Mouse (Mus musculus) NIH3T3 (cell line): ENCODE results near the gene Fhad1.
A peak's percentile ranks its signal among the peaks of the same experiment; 100 is the strongest.

ENCODE experiments used
- DNase-seq: peaks from one replicate; pipeline ENCODE4 v3.0.0-alpha.2; 2012; ENCODE audit warnings: low read depth

Fhad1 gene

GRCm38 (mm10) chr4:141976163-141976562, 38.7 kb downstream of the Fhad1 start:
- DNase-seq = peak; percentile 65

- no peak for DNase-seq
Measured at GRCm38 (mm10) chr4:141964575-141964974, 50.3 kb downstream of the Fhad1 start.

GRCm38 (mm10) chr4:141963907-141964306, 51.0 kb downstream of the Fhad1 start:
- DNase-seq = no peak

GRCm38 (mm10) chr4:141962811-141963685, 51.8 kb downstream of the Fhad1 start:
- peak; percentile 11 for DNase-seq

- no peak for DNase-seq
Measured at GRCm38 (mm10) chr4:141960037-141960436, 54.8 kb downstream of the Fhad1 start.

GRCm38 (mm10) chr4:141959615-141960014, 55.3 kb downstream of the Fhad1 start:
- DNase-seq = no peak

- DNase-seq = no peak
Measured at GRCm38 (mm10) chr4:141958614-141959375, 56.1 kb downstream of the Fhad1 start.

DNA sequence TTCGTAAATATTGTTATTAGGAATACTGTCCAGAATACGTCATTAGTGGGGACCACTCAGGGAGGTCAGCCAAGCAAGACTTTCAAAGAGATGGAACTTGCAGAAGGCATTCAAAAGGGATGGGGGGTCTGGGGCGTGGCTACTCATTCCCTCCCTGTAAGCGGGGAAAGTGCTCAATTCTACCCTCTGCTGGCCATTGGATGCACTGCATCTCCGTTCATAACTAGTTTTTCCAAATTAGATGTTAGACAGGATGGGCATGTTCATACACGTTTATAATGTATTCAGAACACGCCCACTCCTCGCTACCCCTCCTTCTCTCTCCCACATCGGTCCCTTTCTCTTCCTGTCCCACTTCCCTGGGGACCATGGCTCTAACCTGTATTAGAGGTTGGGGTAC, 56.7 kb downstream of the Fhad1 start:
- peak; percentile 77 for DNase-seq

- DNase-seq = no peak
Measured at GRCm38 (mm10) chr4:141957740-141958139, 57.1 kb downstream of the Fhad1 start.

- DNase-seq = no peak
Measured at GRCm38 (mm10) chr4:141956931-141957330, 58.0 kb downstream of the Fhad1 start.

DNA sequence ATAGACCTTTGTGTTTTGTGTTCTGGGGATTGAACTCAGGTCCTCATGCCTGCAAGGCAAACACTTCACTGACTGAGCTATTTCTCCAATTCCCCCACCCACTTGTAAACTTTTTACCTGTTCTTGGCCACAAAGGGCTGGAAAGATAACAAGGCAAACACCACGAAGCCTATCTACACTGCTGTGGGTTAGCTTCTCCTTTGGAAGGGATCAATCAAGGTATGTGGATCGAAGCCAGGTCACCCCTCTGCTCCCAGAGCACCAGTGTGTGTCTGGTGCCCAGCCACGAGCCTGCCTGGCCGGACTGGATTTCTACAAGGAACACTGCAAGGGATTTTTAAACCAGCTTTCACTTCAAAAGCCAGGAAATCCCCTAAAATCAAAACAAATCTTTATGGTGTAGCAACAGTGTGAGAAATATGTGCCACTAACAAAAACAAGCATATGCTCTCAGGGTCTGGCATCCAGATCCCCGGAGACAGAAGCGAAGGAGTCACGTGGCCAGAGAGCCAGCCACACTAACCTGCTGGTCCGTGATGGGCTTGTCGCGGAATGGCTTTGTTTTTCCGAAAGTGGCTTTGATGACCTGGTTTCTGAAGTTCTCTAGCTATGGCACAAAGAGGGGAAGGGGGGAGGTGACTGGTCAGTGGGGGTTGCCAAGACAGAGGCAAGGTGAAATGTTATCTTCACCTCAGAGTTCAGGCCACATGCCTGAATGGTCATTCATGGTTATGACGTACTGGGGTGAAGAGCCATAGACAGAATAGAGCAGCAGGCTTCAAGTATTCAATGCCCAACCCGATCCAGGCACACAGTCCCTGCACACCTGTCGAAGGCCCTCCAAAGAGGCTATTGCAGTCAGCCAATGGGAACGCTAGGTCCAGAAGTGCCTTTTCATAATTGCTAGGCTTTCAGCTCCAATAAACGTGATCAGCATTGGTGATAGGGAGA, 59.8 kb downstream of the Fhad1 start:
- DNase-seq = no peak

- DNase-seq = no peak
Measured at GRCm38 (mm10) chr4:141953859-141954258, 61.0 kb downstream of the Fhad1 start.

- DNase-seq = no peak
Measured at GRCm38 (mm10) chr4:141953291-141953690, 61.6 kb downstream of the Fhad1 start.

DNA sequence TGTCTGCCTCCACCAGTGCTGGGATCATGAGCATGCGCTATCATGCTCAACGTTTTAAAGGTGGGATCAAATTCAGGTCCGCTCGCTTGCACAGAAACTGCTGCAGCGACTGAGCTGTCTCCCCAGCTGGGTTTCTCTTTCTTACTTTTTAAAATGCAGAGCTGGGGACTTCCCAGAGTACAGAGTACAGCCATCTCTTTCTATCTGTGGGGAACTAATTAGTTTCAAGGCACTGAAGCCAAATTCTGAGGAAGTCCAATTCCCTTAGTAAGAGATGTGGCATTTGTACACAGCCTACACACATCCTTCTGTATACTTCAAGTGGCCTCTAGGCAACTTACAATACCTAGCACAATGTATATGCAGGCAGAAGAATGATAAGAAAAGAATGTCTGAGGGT, 62.1 kb downstream of the Fhad1 start:
- DNase-seq = no peak

GRCm38 (mm10) chr4:141952114-141952513, 62.8 kb downstream of the Fhad1 start:
- no peak for DNase-seq

DNA sequence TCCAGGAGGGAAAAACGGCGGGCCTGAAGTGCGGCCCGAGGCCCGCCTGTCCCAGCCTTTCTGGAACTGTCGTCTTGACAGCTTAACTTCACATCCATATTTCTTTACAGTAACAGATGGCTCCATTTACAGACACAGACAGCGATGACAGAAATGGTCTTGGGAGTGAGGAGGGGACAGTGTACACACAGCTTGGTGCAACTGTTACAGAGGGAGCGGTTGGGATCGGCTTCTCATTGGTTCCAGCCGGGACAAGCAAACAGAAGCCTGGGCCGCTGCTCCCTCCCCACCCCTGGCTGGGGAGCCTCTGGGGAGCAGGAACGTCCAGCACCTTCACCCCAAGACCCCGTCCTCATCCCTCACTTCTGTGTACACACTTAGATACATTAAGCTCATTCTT, 65.4 kb downstream of the Fhad1 start:
- no peak for DNase-seq

- no peak for DNase-seq
Measured at GRCm38 (mm10) chr4:141948822-141949221, 66.1 kb downstream of the Fhad1 start.

DNA sequence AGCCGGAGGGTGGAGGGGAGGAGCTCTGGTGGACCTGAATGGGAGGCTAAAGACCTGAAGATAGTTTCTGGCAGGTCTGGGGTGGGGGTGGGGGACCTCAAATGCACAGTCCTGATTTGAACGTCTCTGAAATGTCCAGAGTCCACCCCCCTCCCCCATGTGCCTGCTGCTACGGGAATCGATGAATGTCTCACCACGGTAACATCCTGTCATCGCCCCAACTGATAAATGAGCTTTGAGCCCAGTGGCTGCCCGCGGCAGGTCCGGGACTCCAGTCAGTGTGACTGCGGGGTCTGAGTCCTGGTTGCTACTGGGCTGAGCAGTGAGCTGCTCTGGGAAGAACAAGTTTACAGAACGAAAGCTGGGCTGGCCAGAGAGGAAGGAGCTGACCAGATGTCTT, 72.5 kb downstream of the Fhad1 start:
- DNase-seq = no peak

GRCm38 (mm10) chr4:141941289-141941688, 73.6 kb downstream of the Fhad1 start:
- no peak for DNase-seq

GRCm38 (mm10) chr4:141938535-141938934, 76.3 kb downstream of the Fhad1 start:
- DNase-seq = no peak

DNA sequence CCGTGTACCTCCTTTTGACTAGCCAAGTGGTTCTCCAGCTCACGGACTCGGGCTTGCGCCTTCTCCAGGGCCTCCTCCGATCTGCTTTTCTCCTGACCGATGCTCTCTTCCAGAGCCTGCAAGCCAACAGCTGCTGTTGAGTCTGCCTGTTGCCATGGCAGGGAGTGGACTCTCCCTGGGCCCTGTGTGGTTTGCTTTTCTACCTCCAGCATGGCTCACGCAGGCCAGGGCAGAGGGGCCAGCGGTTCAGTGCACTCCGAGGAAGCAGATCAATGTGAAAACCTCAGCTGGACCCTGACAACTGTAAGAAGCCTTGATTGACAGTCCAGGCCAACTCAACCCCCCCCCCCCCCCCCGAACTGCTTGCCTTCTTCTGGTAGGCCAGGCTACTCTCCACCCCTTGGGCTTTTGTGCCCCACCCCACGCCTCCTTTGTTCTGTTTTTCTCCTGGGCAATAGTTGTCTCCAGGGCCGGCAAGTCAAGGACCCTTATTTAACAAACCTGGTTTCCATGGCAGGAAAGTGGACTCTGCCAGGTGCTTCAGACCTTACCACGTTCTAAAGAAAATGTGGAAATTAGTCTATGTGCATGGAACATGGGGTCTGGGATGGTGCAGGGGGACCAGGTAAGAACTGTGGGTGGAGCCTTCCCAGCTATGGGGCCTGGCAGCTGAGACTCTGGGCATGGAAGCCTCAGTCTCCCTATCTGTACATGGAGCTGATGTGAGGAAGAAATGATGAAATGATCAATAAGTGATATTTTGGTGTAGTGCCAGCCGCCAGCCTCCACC, 81.9 kb downstream of the Fhad1 start:
- no peak for DNase-seq
